Mouse (Mus musculus): ENCODE results near the gene Rnf146.
A peak's percentile ranks its signal among the peaks of the same experiment; 100 is the strongest.
"Not testable (repeated sequence)": the region's sequence is repeated elsewhere in the genome, so short reads cannot be mapped to it uniquely, and the experiment has no call there.

Gene Rnf146

GRCm38 (mm10) chr10:29362197-29362900 lies at the start of gene Rnf146:
Rnf146 (minus strand) TSS chr10:29362442.
- peak; percentile 9 for DNase-seq (ENCODE audit: low read depth, low spot score)

GRCm38 (mm10) chr10:29402656-29403268 lies 40.5 kb upstream of the Rnf146 start:
- DNase-seq (ENCODE audit: low read depth, low spot score): no peak

DNA sequence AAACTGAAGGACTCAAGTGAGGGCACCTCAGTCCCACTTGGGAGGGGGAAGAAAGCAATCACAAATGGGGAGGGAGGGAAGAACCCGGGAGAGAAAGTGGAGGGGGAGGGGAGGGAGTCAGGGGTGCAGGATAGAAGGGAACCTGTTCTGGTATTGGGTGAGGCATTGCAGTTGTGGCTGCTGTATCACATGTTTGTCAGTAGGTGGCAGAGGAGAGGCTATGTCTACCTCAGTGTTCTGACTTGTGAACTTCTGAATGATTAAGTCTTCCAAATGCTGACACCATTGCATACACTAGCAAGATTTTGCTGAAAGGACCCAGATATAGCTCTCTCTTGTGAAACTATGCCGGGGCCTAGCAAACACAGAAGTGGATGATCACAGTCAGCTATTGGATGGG lies 32.6 kb upstream of the Rnf146 start:
- DNase-seq (ENCODE audit: low read depth, low spot score): not testable (repeated sequence)

GRCm38 (mm10) chr10:29381558-29381957 lies 19.3 kb upstream of the Rnf146 start:
- no peak for DNase-seq (ENCODE audit: low read depth, low spot score)

GRCm38 (mm10) chr10:29374065-29374464 lies 11.8 kb upstream of the Rnf146 start:
- no peak for DNase-seq (ENCODE audit: low read depth, low spot score)

GRCm38 (mm10) chr10:29361464-29362196 lies 612 bp downstream of the Rnf146 start:
- peak; percentile 85 for DNase-seq (ENCODE audit: low read depth, low spot score)

DNA sequence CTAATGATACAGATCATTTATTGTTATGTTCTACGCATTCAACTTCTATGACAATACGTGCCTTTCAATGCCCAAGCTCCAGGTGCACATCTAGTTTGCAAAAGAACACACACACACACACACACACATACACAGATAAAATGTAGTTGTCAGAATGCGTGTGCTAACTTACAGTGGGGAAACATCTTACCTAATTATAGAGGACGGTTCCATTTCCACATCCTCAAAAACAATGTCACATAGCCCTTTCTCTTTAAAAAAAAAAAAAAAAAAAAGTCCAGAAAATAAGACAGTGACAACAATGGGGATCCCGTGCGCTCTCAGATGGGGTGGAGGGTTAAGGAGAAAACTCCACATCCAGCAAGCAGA lies 1.2 kb downstream of the Rnf146 start:
- DNase-seq (ENCODE audit: low read depth, low spot score): no peak

DNA sequence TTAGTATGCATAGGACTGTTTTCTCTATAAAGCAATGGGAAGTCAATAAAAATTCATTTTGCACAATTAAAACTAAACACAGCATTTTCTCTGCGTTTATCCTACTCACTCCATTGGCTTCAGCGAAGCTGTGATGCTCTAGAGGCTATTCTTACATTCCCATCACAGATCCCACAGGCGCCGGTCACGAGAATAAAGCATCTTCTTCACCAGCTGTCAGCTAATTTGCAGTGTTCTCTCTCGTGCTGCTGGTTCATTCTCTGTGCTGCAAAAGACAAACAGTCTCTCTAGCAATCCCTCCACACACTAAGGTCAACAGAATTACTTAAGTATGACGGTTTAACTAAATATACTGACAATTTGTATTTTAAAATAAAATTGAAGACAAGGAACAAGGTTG lies 8.1 kb downstream of the Rnf146 start:
- no peak for DNase-seq (ENCODE audit: low read depth, low spot score)

DNA sequence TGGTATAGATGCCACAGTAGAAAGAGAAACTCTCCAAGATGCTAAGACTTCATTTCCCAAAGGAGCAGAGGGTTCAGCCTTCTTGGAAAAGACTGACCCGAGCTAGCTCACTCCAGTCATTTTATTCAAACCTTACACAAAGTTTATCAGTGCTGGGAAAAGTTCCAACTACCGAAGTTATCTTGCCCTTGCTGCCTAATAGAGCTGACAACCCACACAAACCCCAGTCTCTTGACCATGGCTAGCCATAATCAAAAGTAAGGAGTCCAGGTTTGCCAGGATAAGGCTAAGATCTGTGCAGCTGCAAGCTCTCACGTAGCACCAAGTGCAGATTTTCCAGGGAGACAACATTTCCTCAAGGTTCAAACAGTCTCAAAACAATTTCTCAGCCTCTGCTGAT lies 9.7 kb downstream of the Rnf146 start:
- no peak for DNase-seq (ENCODE audit: low read depth, low spot score)

GRCm38 (mm10) chr10:29351420-29351819 lies 10.8 kb downstream of the Rnf146 start:
- no peak for DNase-seq (ENCODE audit: low read depth, low spot score)

GRCm38 (mm10) chr10:29346638-29347037 lies 15.6 kb downstream of the Rnf146 start:
- no peak for DNase-seq (ENCODE audit: low read depth, low spot score)

DNA sequence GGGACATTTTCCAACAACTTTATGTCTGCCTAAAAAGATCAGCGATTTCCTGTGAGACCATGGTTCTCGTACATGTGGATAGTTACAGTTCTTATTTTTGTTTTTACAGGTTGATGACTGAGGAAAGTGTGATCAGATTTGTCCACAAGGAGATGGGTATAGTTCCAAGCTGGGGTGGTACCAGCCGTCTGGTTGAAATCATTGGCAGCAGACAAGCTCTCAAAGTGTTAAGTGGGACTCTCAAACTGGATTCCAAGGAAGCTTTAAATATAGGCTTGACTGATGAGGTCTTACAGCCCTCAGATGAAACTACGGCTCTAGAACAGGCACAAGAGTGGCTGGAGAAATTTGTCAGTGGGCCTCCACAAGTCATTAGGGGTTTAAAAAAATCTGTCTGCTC lies 18.0 kb downstream of the Rnf146 start:
- DNase-seq (ENCODE audit: low read depth, low spot score): no peak

- DNase-seq (ENCODE audit: low read depth, low spot score): peak; percentile 79
Observed at GRCm38 (mm10) chr10:29338355-29339056, 23.7 kb downstream of the Rnf146 start.

GRCm38 (mm10) chr10:29333836-29334235 lies 28.4 kb downstream of the Rnf146 start:
- DNase-seq (ENCODE audit: low read depth, low spot score): no peak

DNA sequence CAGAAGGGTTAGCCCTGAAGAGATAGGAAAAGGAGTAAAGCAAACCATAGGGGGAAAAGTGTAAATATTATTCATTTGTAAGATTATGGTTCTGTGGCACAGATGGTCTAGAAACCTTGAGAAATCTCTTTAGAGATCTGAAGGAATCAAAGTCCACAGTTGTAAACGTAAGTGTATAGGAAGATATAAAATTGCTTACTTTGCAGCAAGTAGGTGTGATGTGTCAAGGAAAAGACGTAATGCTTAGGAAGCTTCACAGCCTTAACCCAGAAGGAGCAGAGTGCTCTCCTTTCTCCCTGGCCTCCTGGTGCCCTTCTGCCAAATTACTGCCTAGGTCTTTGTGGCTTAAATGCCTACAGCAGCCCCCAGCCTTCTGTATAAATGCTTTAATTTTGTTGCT lies 37.4 kb downstream of the Rnf146 start:
- DNase-seq (ENCODE audit: low read depth, low spot score): no peak

DNA sequence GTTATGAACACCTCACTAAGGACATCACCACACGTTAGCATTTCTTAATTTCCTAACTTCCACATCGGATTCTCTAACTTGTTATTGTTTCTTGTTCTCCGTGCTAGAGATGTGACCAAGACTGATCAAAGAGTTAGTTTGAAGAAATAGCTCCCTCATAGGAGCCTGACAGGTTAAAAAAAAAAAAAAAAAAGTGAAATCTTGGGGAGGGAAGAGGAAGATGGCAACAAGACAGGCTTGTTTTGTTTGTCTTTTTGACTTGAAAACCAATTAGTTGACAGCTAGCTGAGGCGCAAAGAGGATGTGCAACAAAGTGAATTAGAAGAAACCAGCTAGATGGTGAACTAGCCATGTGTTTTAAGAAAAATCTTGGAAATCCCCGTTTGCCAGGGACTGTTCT lies 48.3 kb downstream of the Rnf146 start:
- no peak for DNase-seq (ENCODE audit: low read depth, low spot score)

- DNase-seq (ENCODE audit: low read depth, low spot score): peak; percentile 94
Observed at GRCm38 (mm10) chr10:29313064-29313638, 49.1 kb downstream of the Rnf146 start, which contains the start of gene Echdc1. Echdc1 (plus strand) TSS chr10:29313166.

- no peak for DNase-seq (ENCODE audit: low read depth, low spot score)
Observed at GRCm38 (mm10) chr10:29311480-29312219, 50.6 kb downstream of the Rnf146 start.

DNA sequence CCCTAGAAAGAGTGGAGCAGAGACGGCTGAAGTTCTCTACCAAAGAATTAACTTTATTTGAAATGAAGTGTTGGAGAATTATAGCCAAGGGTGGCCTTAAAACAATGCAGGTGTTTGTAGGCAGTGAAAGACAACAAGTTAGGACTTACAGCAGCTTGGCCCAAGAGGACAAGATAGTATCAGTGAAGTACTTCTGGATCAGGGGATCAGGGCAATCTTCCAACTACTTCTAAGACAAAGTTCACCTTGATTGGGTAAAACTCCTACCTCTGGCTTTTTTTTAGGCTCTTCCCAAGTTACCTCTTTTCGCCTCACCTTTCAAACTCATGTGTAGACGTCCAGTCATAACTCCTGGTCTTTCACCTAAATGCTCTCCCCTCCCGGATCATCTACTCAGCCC lies 60.0 kb downstream of the Rnf146 start:
- DNase-seq (ENCODE audit: low read depth, low spot score): no peak

Measured in mesoderm, embryonic 11.5 days (tissue).